Mouse (Mus musculus): ENCODE data around the gene Kif7. TPM values are rescaled to one million over a fixed set of nuclear protein-coding genes. Genes with fewer than 3 reads are reported as not detected.

Kif7 gene
- 3.7 and 5.9 TPM in 2 replicates for polyA plus RNA-seq (2014; fragmentation: Nextera tagmentation; extraction: Ambion mirVana)

DNA sequence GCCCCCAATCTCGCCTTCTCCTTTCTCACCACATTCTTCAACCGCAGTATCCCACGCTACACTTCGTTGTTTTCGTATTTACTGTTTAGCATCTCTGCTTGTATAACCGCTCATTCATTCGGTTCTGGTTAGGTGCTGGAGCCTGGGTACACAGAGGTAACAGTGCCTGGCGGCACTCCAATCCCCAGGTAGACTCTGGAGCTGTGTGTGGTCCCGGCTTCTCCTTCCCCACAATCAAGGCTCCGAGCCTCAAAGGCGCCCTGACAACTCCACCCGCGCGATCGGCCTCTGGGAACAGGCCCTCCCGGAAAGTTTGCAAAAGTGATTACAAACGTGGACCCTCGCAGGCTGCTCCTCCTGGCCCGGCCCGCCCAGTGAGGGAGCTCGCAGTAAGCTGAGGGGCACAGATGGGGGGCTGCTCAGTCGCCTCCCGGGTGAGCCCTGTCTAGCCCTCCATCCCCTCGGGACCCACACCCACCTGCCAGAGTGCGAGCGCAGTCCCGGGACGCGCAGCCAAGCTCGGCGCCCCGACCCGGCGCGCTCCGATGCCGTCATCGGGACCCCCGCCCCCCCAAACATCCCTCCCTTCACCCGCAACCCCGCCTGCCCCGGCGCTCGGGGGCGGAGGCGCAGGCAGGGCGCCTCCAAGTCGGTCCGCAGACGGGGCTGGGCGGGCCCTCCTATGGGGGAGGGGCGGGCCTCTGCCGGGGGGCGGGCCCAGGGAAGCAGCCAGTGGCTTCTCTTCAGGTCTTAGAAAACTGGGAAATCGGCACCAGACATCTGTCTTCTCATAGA is at the start of gene Kif7:
TSS of gene Kif7 (minus strand) at position 534 of the 795 bp plus-strand sequence.
- no peaks in the 10 kb centered on the region for H3K9me3 ChIP-seq (ENCODE audit: control insufficient read depth, low read length)
- H3K4me2 ChIP-seq (replicated peaks; ENCODE audit: low read depth, low read length), result peak within 1 kb of the TSS; percentile 85
- H3K27ac ChIP-seq (ENCODE audit: low read depth, low read length), result no peak within 1 kb of the TSS
- peaks cover 8% of the 10 kb centered on the region; the same call in 1 of the 2 replicates for H3K4me1 ChIP-seq (ENCODE audit: control insufficient read depth, insufficient read depth, low read length)
- H3K27me3 ChIP-seq (ENCODE audit: control insufficient read depth, insufficient read depth, low read length), result no peaks in the 10 kb centered on the region
- peak; percentile 94 for ATAC-seq (ENCODE audit: low FRiP score, low TSS enrichment)
- under 1% methylated on average over 50 of the region's 55 CpGs for WGBS
- peak within 1 kb of the TSS; percentile 75 for H3K9ac ChIP-seq (ENCODE audit: low read depth, low read length)
- no peaks in the 10 kb centered on the region for H3K36me3 ChIP-seq (ENCODE audit: control insufficient read depth, insufficient read depth, low read length)
- peak within 1 kb of the TSS; percentile 74 for H3K4me3 ChIP-seq (ENCODE audit: low read length)

DNA sequence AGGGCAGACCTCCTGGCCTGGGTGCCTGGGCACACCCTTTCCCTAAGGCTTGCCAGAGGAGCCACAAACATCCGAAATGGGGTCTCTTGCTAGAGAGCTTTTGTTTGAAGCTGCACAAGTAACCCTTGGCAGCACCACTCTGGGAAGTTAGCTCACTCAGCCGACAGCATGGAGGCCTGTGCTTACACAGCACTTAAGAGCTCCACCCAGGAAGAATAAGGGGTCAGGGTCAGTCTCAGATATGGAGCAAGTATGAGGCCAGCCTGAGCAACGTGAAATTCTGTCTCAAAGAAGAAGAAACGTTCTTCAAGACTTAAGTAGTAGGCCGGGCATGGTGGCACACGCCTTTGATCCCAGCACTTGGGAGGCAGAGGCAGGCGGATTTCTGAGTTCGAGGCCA is 46.6 kb upstream of the Kif7 start:
- Histone ChIP-seq H3K36me3 (ENCODE audit: control insufficient read depth, insufficient read depth, low read length) (no peaks in the 10 kb centered on the region), H3K4me2 (replicated peaks; ENCODE audit: low read depth, low read length) (no peak overlapping the region), H3K9me3 (ENCODE audit: control insufficient read depth, low read length) (no peaks in the 10 kb centered on the region), H3K27ac (ENCODE audit: low read depth, low read length) (no peak overlapping the region), H3K27me3 (ENCODE audit: control insufficient read depth, insufficient read depth, low read length) (no peaks in the 10 kb centered on the region), H3K4me1 (ENCODE audit: control insufficient read depth, insufficient read depth, low read length) (no peaks in the 10 kb centered on the region), H3K4me3 (ENCODE audit: low read length) (no peak overlapping the region), H3K9ac (ENCODE audit: low read depth, low read length) (no peak overlapping the region)
- ATAC-seq (ENCODE audit: low FRiP score, low TSS enrichment), result no peak
- 77% methylated on average over 8 of the region's 8 CpGs for WGBS

DNA sequence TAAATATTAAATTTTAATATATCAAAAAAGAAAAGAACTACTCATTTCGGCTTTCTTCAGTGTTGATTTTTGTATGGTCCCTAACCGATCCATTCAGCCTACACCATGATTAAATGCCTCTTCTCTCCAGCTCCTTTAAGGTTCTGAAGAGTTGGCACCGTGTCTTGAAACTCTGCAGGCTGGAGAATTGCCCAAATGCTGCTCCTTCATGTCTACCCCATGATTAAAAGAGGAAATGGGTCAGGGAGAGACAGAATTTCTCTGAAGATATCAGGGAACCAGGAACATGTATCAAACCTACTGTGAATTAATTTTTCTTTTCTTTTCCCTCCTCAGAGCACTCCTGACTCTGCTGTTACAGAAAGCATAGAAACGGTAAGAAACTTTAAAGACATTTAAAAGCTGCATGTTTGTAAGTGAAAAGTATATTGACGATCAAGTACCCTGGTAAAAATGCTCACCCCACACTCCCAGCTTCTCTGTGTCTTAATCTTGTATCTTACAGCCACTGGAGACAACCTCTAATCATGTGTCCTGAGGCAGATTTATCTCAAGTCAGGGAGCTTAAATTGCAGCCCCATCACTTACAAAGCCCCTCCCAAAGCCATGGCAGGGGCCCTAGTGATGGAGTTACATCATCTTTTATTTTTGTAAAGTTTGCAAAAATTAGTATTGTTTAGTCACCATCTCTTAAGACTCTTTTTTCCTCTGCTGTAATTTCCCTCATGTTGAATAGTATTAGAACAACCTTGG is 45.8 kb upstream of the Kif7 start:
- H3K9ac ChIP-seq (ENCODE audit: low read depth, low read length), result no peak overlapping the region
- no peaks in the 10 kb centered on the region for H3K9me3 ChIP-seq (ENCODE audit: control insufficient read depth, low read length)
- H3K4me3 ChIP-seq (ENCODE audit: low read length), result no peak overlapping the region
- no peaks in the 10 kb centered on the region for H3K27me3 ChIP-seq (ENCODE audit: control insufficient read depth, insufficient read depth, low read length)
- no peak overlapping the region for H3K4me2 ChIP-seq (replicated peaks; ENCODE audit: low read depth, low read length)
- H3K4me1 ChIP-seq (ENCODE audit: control insufficient read depth, insufficient read depth, low read length), result no peaks in the 10 kb centered on the region
- no peak for ATAC-seq (ENCODE audit: low FRiP score, low TSS enrichment)
- no peak overlapping the region for H3K27ac ChIP-seq (ENCODE audit: low read depth, low read length)
- 79% methylated on average over 5 of the region's 5 CpGs for WGBS
- no peaks in the 10 kb centered on the region for H3K36me3 ChIP-seq (ENCODE audit: control insufficient read depth, insufficient read depth, low read length)

DNA sequence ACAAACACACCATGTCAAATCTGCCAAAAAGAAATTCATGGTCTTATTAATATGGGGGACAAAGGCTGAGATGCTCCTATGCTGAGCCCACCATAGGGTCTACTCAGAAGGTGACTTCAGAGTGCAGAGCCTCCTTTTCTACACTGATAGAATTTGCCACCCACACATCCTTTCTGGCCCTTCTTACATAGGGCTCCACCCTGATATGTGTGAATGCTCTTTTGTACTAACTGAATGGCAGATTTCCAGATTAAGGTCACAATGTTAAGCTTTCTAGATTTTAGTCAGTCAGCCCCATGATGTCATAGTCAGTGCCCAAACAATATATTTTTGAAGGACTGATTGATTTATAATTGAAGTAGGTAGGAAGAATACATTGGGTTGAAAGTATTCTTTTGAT is 44.2 kb upstream of the Kif7 start:
- no peak overlapping the region for H3K4me2 ChIP-seq (replicated peaks; ENCODE audit: low read depth, low read length)
- H3K4me1 ChIP-seq (ENCODE audit: control insufficient read depth, insufficient read depth, low read length), result no peaks in the 10 kb centered on the region

DNA sequence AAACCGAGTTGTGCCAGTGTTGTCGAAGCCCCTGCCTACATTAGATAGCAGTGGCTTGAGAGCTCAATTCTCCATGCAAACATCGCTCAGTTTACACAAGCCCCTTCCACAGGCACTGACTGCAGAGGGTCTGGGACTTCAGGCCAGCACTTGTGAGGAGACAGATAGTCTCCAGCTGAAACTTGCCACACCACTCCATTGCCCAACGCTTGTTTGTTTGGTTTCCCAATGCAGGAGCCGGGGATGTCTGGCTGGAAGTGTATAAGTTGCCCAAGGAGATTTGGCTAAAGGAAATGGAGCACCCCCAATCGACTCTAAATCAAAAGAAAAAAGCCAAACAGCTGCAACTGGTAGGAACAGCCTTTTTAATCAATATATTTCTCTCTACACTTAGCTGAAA is 42.7 kb upstream of the Kif7 start:
- no peaks in the 10 kb centered on the region for H3K4me1 ChIP-seq (ENCODE audit: control insufficient read depth, insufficient read depth, low read length)
- no peaks in the 10 kb centered on the region for H3K9me3 ChIP-seq (ENCODE audit: control insufficient read depth, low read length)
- no peak for ATAC-seq (ENCODE audit: low FRiP score, low TSS enrichment)
- no peak overlapping the region for H3K27ac ChIP-seq (ENCODE audit: low read depth, low read length)
- 69% methylated on average over 6 of the region's 6 CpGs for WGBS
- no peak overlapping the region for H3K4me2 ChIP-seq (replicated peaks; ENCODE audit: low read depth, low read length)
- no peaks in the 10 kb centered on the region for H3K36me3 ChIP-seq (ENCODE audit: control insufficient read depth, insufficient read depth, low read length)
- H3K4me3 ChIP-seq (ENCODE audit: low read length), result no peak overlapping the region
- H3K9ac ChIP-seq (ENCODE audit: low read depth, low read length), result no peak overlapping the region
- no peaks in the 10 kb centered on the region for H3K27me3 ChIP-seq (ENCODE audit: control insufficient read depth, insufficient read depth, low read length)

More for the DNA sequence above, 44.2 kb upstream of the Kif7 start:
- no peaks in the 10 kb centered on the region for H3K27me3 ChIP-seq (ENCODE audit: control insufficient read depth, insufficient read depth, low read length)
- H3K36me3 ChIP-seq (ENCODE audit: control insufficient read depth, insufficient read depth, low read length), result no peaks in the 10 kb centered on the region
- no peak overlapping the region for H3K9ac ChIP-seq (ENCODE audit: low read depth, low read length)
- H3K4me3 ChIP-seq (ENCODE audit: low read length), result no peak overlapping the region
- ATAC-seq (ENCODE audit: low FRiP score, low TSS enrichment), result no peak
- H3K27ac ChIP-seq (ENCODE audit: low read depth, low read length), result no peak overlapping the region
- H3K9me3 ChIP-seq (ENCODE audit: control insufficient read depth, low read length), result no peaks in the 10 kb centered on the region

DNA sequence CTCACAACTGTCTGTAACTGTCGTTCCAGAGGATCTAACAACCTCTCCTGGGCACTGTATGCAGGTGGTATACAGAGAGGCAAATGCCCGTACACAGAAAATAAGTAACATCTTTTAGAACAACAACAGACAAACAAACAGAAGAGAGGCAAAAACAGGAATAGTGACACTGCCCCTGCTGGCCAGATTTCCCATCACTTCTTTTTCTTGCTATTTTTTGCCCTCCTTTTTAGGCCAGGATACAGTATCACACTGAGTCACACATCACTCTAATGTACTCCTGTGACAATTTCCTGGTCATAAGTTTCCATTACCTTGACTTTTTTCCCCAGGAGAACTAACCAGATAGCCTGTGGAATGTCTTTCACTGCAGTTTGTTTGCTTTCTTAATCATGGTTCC is 40.8 kb upstream of the Kif7 start:
- Histone ChIP-seq H3K4me2 (replicated peaks; ENCODE audit: low read depth, low read length) (no peak overlapping the region), H3K9ac (ENCODE audit: low read depth, low read length) (no peak overlapping the region), H3K4me1 (ENCODE audit: control insufficient read depth, insufficient read depth, low read length) (no peaks in the 10 kb centered on the region), H3K36me3 (ENCODE audit: control insufficient read depth, insufficient read depth, low read length) (no peaks in the 10 kb centered on the region), H3K9me3 (ENCODE audit: control insufficient read depth, low read length) (no peaks in the 10 kb centered on the region), H3K27me3 (ENCODE audit: control insufficient read depth, insufficient read depth, low read length) (no peaks in the 10 kb centered on the region), H3K4me3 (ENCODE audit: low read length) (no peak overlapping the region), H3K27ac (ENCODE audit: low read depth, low read length) (no peak overlapping the region)
- no peak for ATAC-seq (ENCODE audit: low FRiP score, low TSS enrichment)
- 53% methylated on average over 2 of the region's 2 CpGs for WGBS

DNA sequence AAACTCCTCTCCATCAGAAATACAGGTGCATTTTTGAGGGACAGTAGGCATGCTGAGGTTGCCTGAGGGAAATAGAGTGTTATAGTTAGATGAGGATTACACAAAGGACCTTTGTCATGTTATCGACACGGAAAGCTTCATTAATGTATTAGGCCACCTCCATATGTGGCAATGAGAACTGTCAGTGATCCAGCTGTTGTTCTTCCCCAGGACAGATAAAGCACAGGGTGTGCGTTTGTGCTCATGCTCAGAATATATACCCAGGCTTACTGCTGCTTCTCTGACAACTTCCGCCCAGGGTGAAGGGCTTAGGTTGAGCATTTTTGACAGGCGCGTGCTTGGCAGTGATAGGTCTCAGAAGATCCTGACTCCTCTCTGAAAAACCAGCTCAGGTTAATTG is 34.0 kb upstream of the Kif7 start:
- WGBS, result 90% methylated on average over 6 of the region's 6 CpGs
- Histone ChIP-seq H3K9ac (ENCODE audit: low read depth, low read length) (no peak overlapping the region), H3K27me3 (ENCODE audit: control insufficient read depth, insufficient read depth, low read length) (no peaks in the 10 kb centered on the region; the same call in 1 of the 2 replicates), H3K36me3 (ENCODE audit: control insufficient read depth, insufficient read depth, low read length) (no peaks in the 10 kb centered on the region), H3K27ac (ENCODE audit: low read depth, low read length) (no peak overlapping the region), H3K4me3 (ENCODE audit: low read length) (no peak overlapping the region), H3K4me1 (ENCODE audit: control insufficient read depth, insufficient read depth, low read length) (no peaks in the 10 kb centered on the region), H3K9me3 (ENCODE audit: control insufficient read depth, low read length) (no peaks in the 10 kb centered on the region), H3K4me2 (replicated peaks; ENCODE audit: low read depth, low read length) (no peak overlapping the region)
- ATAC-seq (ENCODE audit: low FRiP score, low TSS enrichment), result no peak

DNA sequence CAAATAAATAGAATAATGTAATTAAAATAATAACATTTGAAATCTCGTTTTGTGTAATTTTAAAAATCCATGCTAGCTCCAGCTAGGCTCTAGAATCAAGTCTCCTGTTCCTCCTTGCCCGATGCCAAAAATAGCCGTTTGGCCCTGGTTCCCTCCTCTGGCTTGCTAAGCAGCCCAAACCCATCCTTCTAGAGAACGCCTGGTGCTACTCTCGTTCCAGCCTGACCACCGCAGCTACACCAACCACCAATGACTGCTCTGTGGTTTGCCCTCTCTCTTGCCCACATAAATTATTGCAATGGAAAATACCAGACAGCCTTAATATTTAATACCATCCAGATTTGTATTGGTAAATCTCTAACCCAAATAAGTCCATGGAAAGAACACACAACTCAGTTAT is 32.1 kb upstream of the Kif7 start:
- H3K4me2 ChIP-seq (replicated peaks; ENCODE audit: low read depth, low read length), result no peak overlapping the region
- no peaks in the 10 kb centered on the region; the same call in 1 of the 2 replicates for H3K27me3 ChIP-seq (ENCODE audit: control insufficient read depth, insufficient read depth, low read length)
- no peak overlapping the region for H3K27ac ChIP-seq (ENCODE audit: low read depth, low read length)
- ATAC-seq (ENCODE audit: low FRiP score, low TSS enrichment), result no peak
- no peaks in the 10 kb centered on the region for H3K4me1 ChIP-seq (ENCODE audit: control insufficient read depth, insufficient read depth, low read length)
- H3K9ac ChIP-seq (ENCODE audit: low read depth, low read length), result no peak overlapping the region
- H3K4me3 ChIP-seq (ENCODE audit: low read length), result no peak overlapping the region
- 78% methylated on average over 6 of the region's 6 CpGs for WGBS
- no peaks in the 10 kb centered on the region for H3K36me3 ChIP-seq (ENCODE audit: control insufficient read depth, insufficient read depth, low read length)
- H3K9me3 ChIP-seq (ENCODE audit: control insufficient read depth, low read length), result no peaks in the 10 kb centered on the region

DNA sequence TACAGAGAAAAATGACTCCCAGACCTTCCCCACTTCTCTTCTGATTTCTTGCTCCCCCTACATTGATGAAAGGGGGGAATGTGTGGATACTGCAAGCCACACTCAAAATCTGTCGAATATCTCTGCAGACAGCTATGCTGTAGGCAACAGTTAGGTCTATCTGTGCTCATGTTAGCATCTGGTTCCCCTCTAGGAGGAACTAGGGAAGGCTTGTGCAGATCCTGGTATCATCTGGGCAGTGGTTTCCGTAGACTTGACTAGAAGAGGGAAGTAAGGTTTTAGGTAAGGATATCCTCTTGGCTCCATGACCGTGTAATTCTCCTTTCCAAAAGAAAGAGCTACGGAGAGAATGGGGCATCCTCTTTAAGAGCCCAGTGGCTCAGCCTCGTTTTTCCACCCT is 29.1 kb upstream of the Kif7 start:
- no peak overlapping the region for H3K4me2 ChIP-seq (replicated peaks; ENCODE audit: low read depth, low read length)
- WGBS, result 80% methylated on average over 5 of the region's 5 CpGs
- H3K4me3 ChIP-seq (ENCODE audit: low read length), result no peak overlapping the region
- H3K9me3 ChIP-seq (ENCODE audit: control insufficient read depth, low read length), result no peaks in the 10 kb centered on the region
- H3K27me3 ChIP-seq (ENCODE audit: control insufficient read depth, insufficient read depth, low read length), result no peaks in the 10 kb centered on the region; the same call in 1 of the 2 replicates
- no peaks in the 10 kb centered on the region for H3K4me1 ChIP-seq (ENCODE audit: control insufficient read depth, insufficient read depth, low read length)
- no peak overlapping the region for H3K27ac ChIP-seq (ENCODE audit: low read depth, low read length)
- no peaks in the 10 kb centered on the region for H3K36me3 ChIP-seq (ENCODE audit: control insufficient read depth, insufficient read depth, low read length)
- ATAC-seq (ENCODE audit: low FRiP score, low TSS enrichment), result no peak
- no peak overlapping the region for H3K9ac ChIP-seq (ENCODE audit: low read depth, low read length)

Measured in kidney, embryonic 14.5 days (tissue).